Mouse (Mus musculus): ENCODE measurements at regions not wholly inside any gene's neighbourhood (a gene's known extent, or its start where the extent isn't known, plus 50 kb on each side); places are given as distances from the start of the nearest gene placed in this dataset.

- peak overlapping the region; percentile 67 for H3K4me3 ChIP-seq
- no peak for TF ChIP-seq CTCF (IDR thresholded peaks at IDR 0.05)
- intact Hi-C loops (cut with DNase I) = no loop called here
- DNase-seq = no peak
- peak overlapping the region; percentile 58 for H3K27ac ChIP-seq
Observed at GRCm38 (mm10) chr7:70823020-70823419, 456.5 kb upstream of the Nr2f2 start.

DNA sequence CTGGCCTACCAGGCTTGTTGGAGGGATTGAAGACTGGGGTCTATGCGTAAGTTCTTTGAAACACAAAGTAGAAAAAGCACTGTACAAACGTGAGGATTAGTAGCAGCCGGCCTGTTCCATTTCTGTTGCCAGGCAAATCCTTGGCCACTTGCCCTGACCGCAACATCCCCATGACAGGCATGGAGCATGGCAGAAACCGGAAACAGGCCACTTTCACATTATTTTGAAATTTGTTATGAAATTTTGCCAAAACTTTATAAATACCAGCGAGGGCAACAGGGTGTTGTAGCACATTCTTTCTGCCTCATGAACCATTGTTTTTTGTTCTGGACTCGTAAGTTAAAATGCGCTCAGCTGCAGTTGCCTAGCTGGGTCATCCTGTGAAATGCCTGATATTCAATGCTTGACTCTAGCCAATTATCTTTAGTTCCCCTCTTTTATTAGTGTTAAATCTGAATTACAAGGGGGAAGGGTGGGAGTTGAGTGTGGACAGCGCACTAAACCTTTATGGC, 455.8 kb upstream of the Nr2f2 start:
- Histone ChIP-seq H3K27ac (peak overlapping the region; percentile 72), H3K4me3 (peak overlapping the region; percentile 67)
- no peak for TF ChIP-seq CTCF (IDR thresholded peaks at IDR 0.05)
- intact Hi-C loops (cut with DNase I) = no loop called here
- DNase-seq = peak; percentile 73

GRCm38 (mm10) chr7:70821861-70822260, 455.3 kb upstream of the Nr2f2 start:
- intact Hi-C loops (cut with DNase I) = no loop called here
- no peak for TF ChIP-seq CTCF (IDR thresholded peaks at IDR 0.05)
- peak overlapping the region; percentile 72 for H3K27ac ChIP-seq
- DNase-seq = no peak
- no peak overlapping the region for H3K4me3 ChIP-seq

DNA sequence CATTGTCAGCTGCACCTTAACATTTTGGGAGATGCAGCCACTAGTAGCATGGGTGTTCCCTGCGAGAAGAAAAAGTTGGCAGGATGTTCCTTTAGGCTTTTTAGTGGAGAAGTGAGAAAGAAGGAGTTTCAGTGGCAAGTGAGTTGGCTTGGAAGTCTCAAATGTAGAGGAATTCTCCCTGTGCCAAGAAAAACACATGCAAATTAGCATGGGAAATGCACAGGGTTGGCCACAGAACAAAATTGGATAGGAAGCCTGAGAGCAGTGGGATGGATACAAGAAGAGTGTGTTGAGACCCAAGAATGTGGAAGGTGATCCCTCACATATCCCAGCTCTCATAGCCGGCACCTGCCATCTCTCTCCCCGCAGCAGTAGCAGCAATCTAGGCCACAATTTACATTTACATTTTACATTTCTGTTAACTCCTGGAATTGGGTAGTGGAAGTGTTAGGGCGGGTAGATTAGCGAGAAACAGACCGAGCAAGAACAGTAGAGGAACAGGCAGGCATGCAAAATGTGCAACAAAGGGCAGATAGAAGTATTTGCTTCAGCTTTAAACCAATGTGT, 450.9 kb upstream of the Nr2f2 start:
- H3K27ac ChIP-seq = no peak overlapping the region
- no peak overlapping the region for H3K4me3 ChIP-seq
- intact Hi-C loops (cut with DNase I) = no loop called here
- no peak for TF ChIP-seq CTCF (IDR thresholded peaks at IDR 0.05)
- no peak for DNase-seq

DNA sequence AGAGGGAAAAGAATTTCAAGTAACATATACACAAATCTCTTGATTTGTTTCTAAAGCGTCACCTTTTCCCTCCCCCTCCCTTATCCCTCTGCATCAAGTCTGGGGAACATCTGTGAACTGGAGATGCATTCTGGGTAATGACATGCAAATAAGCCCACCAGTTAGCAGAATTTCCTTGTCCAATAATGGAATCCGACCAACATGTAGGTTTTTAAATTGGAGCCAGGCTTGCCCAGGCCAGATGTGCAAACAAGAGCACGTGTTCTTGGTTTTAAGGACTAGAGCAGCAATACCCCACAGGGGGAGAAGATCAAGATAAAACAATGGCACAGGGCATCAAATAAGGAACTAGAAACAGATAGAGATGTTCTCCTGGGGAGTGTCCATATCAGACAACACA, 447.9 kb upstream of the Nr2f2 start:
- intact Hi-C loops (cut with DNase I) = no loop called here
- Histone ChIP-seq H3K27ac (no peak overlapping the region), H3K4me3 (no peak overlapping the region)
- no peak for DNase-seq
- TF ChIP-seq CTCF (IDR thresholded peaks at IDR 0.05) = no peak

- Histone ChIP-seq H3K4me3 (no peak overlapping the region), H3K27ac (no peak overlapping the region)
- intact Hi-C loops (cut with DNase I) = no loop called here
- TF ChIP-seq CTCF (IDR thresholded peaks at IDR 0.05) = no peak
- no peak for DNase-seq
Observed at GRCm38 (mm10) chr7:70813101-70813500, 446.6 kb upstream of the Nr2f2 start.

- Histone ChIP-seq H3K27ac (no peak overlapping the region), H3K4me3 (no peak overlapping the region)
- no peak for DNase-seq
- no peak for TF ChIP-seq CTCF (IDR thresholded peaks at IDR 0.05)
- intact Hi-C loops (cut with DNase I) = no loop called here
Observed at GRCm38 (mm10) chr7:70810411-70811090, 444.0 kb upstream of the Nr2f2 start.

GRCm38 (mm10) chr7:70804281-70804680, 437.7 kb upstream of the Nr2f2 start:
- no peak for TF ChIP-seq CTCF (IDR thresholded peaks at IDR 0.05)
- intact Hi-C loops (cut with DNase I) = no loop called here
- H3K4me3 ChIP-seq = no peak overlapping the region
- DNase-seq = no peak
- no peak overlapping the region for H3K27ac ChIP-seq

GRCm38 (mm10) chr7:70799976-70800375, 433.4 kb upstream of the Nr2f2 start:
- intact Hi-C loops (cut with DNase I) = no loop called here
- Histone ChIP-seq H3K27ac (no peak overlapping the region), H3K4me3 (no peak overlapping the region)
- no peak for TF ChIP-seq CTCF (IDR thresholded peaks at IDR 0.05)
- DNase-seq = no peak

DNA sequence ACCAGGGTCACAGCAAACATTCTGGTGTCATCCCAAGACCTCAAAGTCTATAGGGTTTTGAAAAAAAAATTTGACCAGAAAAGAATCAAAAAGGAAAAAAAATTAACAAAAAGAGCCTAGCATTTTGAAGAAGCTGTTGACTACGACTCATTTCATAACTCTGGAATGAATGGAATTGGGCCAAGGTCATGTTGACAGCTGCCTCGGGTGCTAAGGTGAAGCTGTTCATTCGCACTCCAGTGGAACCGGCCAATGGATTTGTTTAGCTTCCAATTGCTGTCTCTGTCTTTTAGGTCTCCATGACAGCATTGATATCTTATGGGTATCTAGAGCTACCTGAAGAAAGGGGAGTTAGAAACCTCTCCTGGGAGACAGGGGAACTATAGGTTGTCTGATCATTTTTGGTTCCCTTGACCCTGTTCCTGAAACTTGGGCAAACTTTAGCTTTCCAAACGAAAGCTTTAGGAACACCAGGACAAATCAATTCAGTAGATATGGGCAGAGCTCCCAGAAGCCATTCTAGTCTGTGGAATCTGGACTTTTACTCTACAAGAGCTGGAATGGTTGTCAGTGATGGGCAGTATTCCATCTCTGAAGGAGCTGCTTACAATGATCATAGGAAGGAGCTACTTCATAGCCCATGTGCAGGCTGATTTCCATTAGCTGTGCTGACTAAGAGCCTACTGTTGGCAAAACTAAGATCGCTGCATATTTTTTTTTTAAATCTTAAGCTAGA, 432.7 kb upstream of the Nr2f2 start:
- Histone ChIP-seq H3K4me3 (no peak overlapping the region), H3K27ac (no peak overlapping the region)
- intact Hi-C loops (cut with DNase I) = no loop called here
- no peak for TF ChIP-seq CTCF (IDR thresholded peaks at IDR 0.05)
- DNase-seq = no peak

GRCm38 (mm10) chr7:70796038-70796760, 429.7 kb upstream of the Nr2f2 start:
- DNase-seq = no peak
- intact Hi-C loops (cut with DNase I) = no loop called here
- Histone ChIP-seq H3K4me3 (no peak overlapping the region), H3K27ac (no peak overlapping the region)
- no peak for TF ChIP-seq CTCF (IDR thresholded peaks at IDR 0.05)

- intact Hi-C loops (cut with DNase I) = no loop called here
- no peak for DNase-seq
- Histone ChIP-seq H3K4me3 (no peak overlapping the region), H3K27ac (no peak overlapping the region)
- TF ChIP-seq CTCF (IDR thresholded peaks at IDR 0.05) = no peak
Observed at GRCm38 (mm10) chr7:70788902-70789796, 422.6 kb upstream of the Nr2f2 start.
